Mouse (Mus musculus): ENCODE results near the gene Peak1.

DNA sequence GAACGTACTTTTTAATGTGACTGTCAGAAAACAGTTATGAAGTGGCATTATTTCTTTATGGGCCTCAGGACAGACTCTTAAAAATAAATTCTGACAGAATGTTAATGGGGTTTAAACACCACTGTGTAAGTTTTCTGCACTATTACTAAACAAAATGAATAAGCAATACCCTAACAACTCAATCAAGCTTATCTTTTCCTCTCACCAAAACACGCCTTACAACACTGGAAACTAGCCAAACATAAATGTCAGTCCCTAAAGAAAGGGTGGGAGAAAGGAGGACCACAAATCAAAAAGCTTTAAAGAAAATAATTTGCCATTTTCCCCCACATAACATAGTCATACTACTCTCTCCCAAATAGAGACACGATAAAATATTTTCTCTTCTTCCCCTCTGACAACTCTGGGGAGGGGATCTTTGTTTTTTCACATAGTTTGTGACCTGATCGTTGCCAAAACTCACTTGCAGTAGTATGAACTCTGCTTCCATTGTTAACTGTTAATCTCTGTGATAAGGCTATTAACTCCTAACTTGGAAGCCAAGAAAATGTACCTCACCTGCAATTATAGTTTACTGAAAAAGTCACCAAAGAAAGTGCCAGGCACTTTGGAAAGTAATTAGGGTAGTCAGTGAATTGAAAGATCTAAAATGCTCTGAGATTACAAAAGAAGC lies 1.8 kb downstream of the Peak1 start:
- TF ChIP-seq EP300 (IDR thresholded peaks at IDR 0.05; ENCODE audit: low read depth), result no peak
- TF ChIP-seq CTCF (IDR thresholded peaks at IDR 0.05; ENCODE audit: low read depth), result no peak

Data from liver, postnatal 0 days (tissue).